Mouse (Mus musculus): ENCODE data around the gene Nrcam. TPM values are rescaled to one million over a fixed set of nuclear protein-coding genes. Genes with fewer than 3 reads are reported as not detected.

Gene Nrcam
- polyA plus RNA-seq, 2 experiments: 0.06 to 0.23 TPM

- 64% methylated on average over 8 of the region's 8 CpGs for WGBS (ENCODE audit: insufficient replicate concordance)
- Histone ChIP-seq H3K36me3 (replicated peaks; ENCODE audit: control insufficient read depth, insufficient read depth, low read depth) (no peaks in the 10 kb centered on the region), H3K4me1 (replicated peaks; ENCODE audit: control insufficient read depth in 2 of 2, insufficient read depth in 2 of 2, low read length in 1 of 2) (no peaks in the 10 kb centered on the region), H3K27me3 (ENCODE audit: control insufficient read depth, insufficient read depth, low read length) (no peaks in the 10 kb centered on the region), H3K9ac (replicated peaks) (no peak overlapping the region), H3K9me3 (ENCODE audit: control insufficient read depth, low read length) (no peaks in the 10 kb centered on the region), H3K4me3 (ENCODE audit: insufficient read depth in 1 of 2, low read depth in 2 of 2, low read length in 2 of 2) (no peak overlapping the region), H3K27ac (no peak overlapping the region), H3K4me2 (ENCODE audit: low read depth) (no peak overlapping the region)
- DNase-seq (ENCODE audit: low read depth in 3 of 3, low spot score in 3 of 3): no peak
- TF ChIP-seq EP300 (IDR thresholded peaks at IDR 0.05; ENCODE audit: low read depth): no peak
- no peak for TF ChIP-seq CTCF (IDR thresholded peaks at IDR 0.05; ENCODE audit: low read depth)
- ATAC-seq (ENCODE audit: insufficient read depth): no peak
Measured at GRCm38 (mm10) chr12:44338195-44338622, 9.5 kb downstream of the Nrcam start.

GRCm38 (mm10) chr12:44344075-44344474, 15.4 kb downstream of the Nrcam start:
- no peak overlapping the region for H3K4me3 ChIP-seq (ENCODE audit: insufficient read depth in 1 of 2, low read depth in 2 of 2, low read length in 2 of 2)
- WGBS (ENCODE audit: insufficient replicate concordance): 48% methylated on average over 6 of the region's 6 CpGs
- DNase-seq (ENCODE audit: low read depth in 3 of 3, low spot score in 3 of 3) (no peak), ATAC-seq (ENCODE audit: insufficient read depth) (no peak)
- H3K4me1 ChIP-seq (replicated peaks; ENCODE audit: control insufficient read depth in 2 of 2, insufficient read depth in 2 of 2, low read length in 1 of 2): no peaks in the 10 kb centered on the region
- TF ChIP-seq CTCF (IDR thresholded peaks at IDR 0.05; ENCODE audit: low read depth) (no peak), EP300 (IDR thresholded peaks at IDR 0.05; ENCODE audit: low read depth) (no peak)
- no peaks in the 10 kb centered on the region for H3K36me3 ChIP-seq (replicated peaks; ENCODE audit: control insufficient read depth, insufficient read depth, low read depth)
- no peak overlapping the region for H3K4me2 ChIP-seq (ENCODE audit: low read depth)
- no peaks in the 10 kb centered on the region for H3K27me3 ChIP-seq (ENCODE audit: control insufficient read depth, insufficient read depth, low read length)
- no peak overlapping the region for H3K9ac ChIP-seq (replicated peaks)
- H3K9me3 ChIP-seq (ENCODE audit: control insufficient read depth, low read length): no peaks in the 10 kb centered on the region
- H3K27ac ChIP-seq: no peak overlapping the region

GRCm38 (mm10) chr12:44345251-44345650, 16.6 kb downstream of the Nrcam start:
- ATAC-seq (ENCODE audit: insufficient read depth) (no peak), DNase-seq (ENCODE audit: low read depth in 3 of 3, low spot score in 3 of 3) (no peak)
- H3K27ac ChIP-seq: no peak overlapping the region
- no peak overlapping the region for H3K4me3 ChIP-seq (ENCODE audit: insufficient read depth in 1 of 2, low read depth in 2 of 2, low read length in 2 of 2)
- H3K9me3 ChIP-seq (ENCODE audit: control insufficient read depth, low read length): no peaks in the 10 kb centered on the region
- H3K9ac ChIP-seq (replicated peaks): no peak overlapping the region
- TF ChIP-seq EP300 (IDR thresholded peaks at IDR 0.05; ENCODE audit: low read depth) (no peak), CTCF (IDR thresholded peaks at IDR 0.05; ENCODE audit: low read depth) (no peak)
- no peaks in the 10 kb centered on the region for H3K36me3 ChIP-seq (replicated peaks; ENCODE audit: control insufficient read depth, insufficient read depth, low read depth)
- no peaks in the 10 kb centered on the region for H3K4me1 ChIP-seq (replicated peaks; ENCODE audit: control insufficient read depth in 2 of 2, insufficient read depth in 2 of 2, low read length in 1 of 2)
- 54% methylated on average over 5 of the region's 5 CpGs for WGBS (ENCODE audit: insufficient replicate concordance)
- H3K27me3 ChIP-seq (ENCODE audit: control insufficient read depth, insufficient read depth, low read length): no peaks in the 10 kb centered on the region
- H3K4me2 ChIP-seq (ENCODE audit: low read depth): no peak overlapping the region

- Histone ChIP-seq H3K9me3 (ENCODE audit: control insufficient read depth, low read length) (no peaks in the 10 kb centered on the region), H3K27ac (no peak overlapping the region), H3K9ac (replicated peaks) (no peak overlapping the region), H3K4me2 (ENCODE audit: low read depth) (no peak overlapping the region), H3K4me3 (ENCODE audit: insufficient read depth in 1 of 2, low read depth in 2 of 2, low read length in 2 of 2) (no peak overlapping the region), H3K4me1 (replicated peaks; ENCODE audit: control insufficient read depth in 2 of 2, insufficient read depth in 2 of 2, low read length in 1 of 2) (no peaks in the 10 kb centered on the region), H3K36me3 (replicated peaks; ENCODE audit: control insufficient read depth, insufficient read depth, low read depth) (no peaks in the 10 kb centered on the region), H3K27me3 (ENCODE audit: control insufficient read depth, insufficient read depth, low read length) (no peaks in the 10 kb centered on the region)
- no peak for ATAC-seq (ENCODE audit: insufficient read depth)
- TF ChIP-seq CTCF (IDR thresholded peaks at IDR 0.05; ENCODE audit: low read depth) (no peak), EP300 (IDR thresholded peaks at IDR 0.05; ENCODE audit: low read depth) (no peak)
- no peak for DNase-seq (ENCODE audit: low read depth in 3 of 3, low spot score in 3 of 3)
- WGBS (ENCODE audit: insufficient replicate concordance): 71% methylated on average over 3 of the region's 3 CpGs
Measured at GRCm38 (mm10) chr12:44346143-44346542, 17.5 kb downstream of the Nrcam start.

- H3K4me1 ChIP-seq (replicated peaks; ENCODE audit: control insufficient read depth in 2 of 2, insufficient read depth in 2 of 2, low read length in 1 of 2): no peaks in the 10 kb centered on the region
- no peak overlapping the region for H3K9ac ChIP-seq (replicated peaks)
- WGBS (ENCODE audit: insufficient replicate concordance): 57% methylated on average over 4 of the region's 4 CpGs
- TF ChIP-seq CTCF (IDR thresholded peaks at IDR 0.05; ENCODE audit: low read depth) (no peak), EP300 (IDR thresholded peaks at IDR 0.05; ENCODE audit: low read depth) (no peak)
- H3K4me3 ChIP-seq (ENCODE audit: insufficient read depth in 1 of 2, low read depth in 2 of 2, low read length in 2 of 2): no peak overlapping the region
- ATAC-seq (ENCODE audit: insufficient read depth) (no peak), DNase-seq (ENCODE audit: low read depth in 3 of 3, low spot score in 3 of 3) (no peak)
- no peak overlapping the region for H3K27ac ChIP-seq
- H3K36me3 ChIP-seq (replicated peaks; ENCODE audit: control insufficient read depth, insufficient read depth, low read depth): no peaks in the 10 kb centered on the region
- no peaks in the 10 kb centered on the region for H3K27me3 ChIP-seq (ENCODE audit: control insufficient read depth, insufficient read depth, low read length)
- no peak overlapping the region for H3K4me2 ChIP-seq (ENCODE audit: low read depth)
- H3K9me3 ChIP-seq (ENCODE audit: control insufficient read depth, low read length): no peaks in the 10 kb centered on the region
Measured at GRCm38 (mm10) chr12:44355116-44355515, 26.4 kb downstream of the Nrcam start.

Measured in liver, embryonic 14.5 days (tissue).